Mouse (Mus musculus) effector memory CD4-positive, alpha-beta T cell, adult 7 months (primary cell): ENCODE results near the gene Olfr666. TPM values are rescaled to one million over a fixed set of nuclear protein-coding genes. Genes with fewer than 3 reads are reported as not detected.

ENCODE experiments used
- polyA plus RNA-seq: library from polyadenylated mRNA; unstranded; fragments of 100-300 nt; shearing (Covaris generic); gene quantifications from one replicate; pipeline ENCODE4 v1.2.1, GENCODE M21; 2017

Gene Olfr666
- polyA plus RNA-seq: not detected

GRCm38 (mm10) chr7:104895852-104896251, at the start of gene Olfr666:
Gene Olfr666, minus strand, starts transcription at chr7:104895952.

GRCm38 (mm10) chr7:104933940-104934339, 38.2 kb upstream of the Olfr666 start, which contains the start of gene Olfr669:
Gene Olfr669, plus strand, starts transcription at chr7:104934240.

GRCm38 (mm10) chr7:104927957-104928356, 32.2 kb upstream of the Olfr666 start, which contains the start of gene Olfr668:
Gene Olfr668, minus strand, starts transcription at chr7:104928057.

GRCm38 (mm10) chr7:104921382-104921781, 25.6 kb upstream of the Olfr666 start, which contains the start of gene Olfr667:
Gene Olfr667, minus strand, starts transcription at chr7:104921482.

GRCm38 (mm10) chr7:104877731-104878130, 18.0 kb downstream of the Olfr666 start, which contains the start of gene Olfr665:
Gene Olfr665, plus strand, starts transcription at chr7:104878031.

GRCm38 (mm10) chr7:104856709-104857108, 39.0 kb downstream of the Olfr666 start, which contains the start of gene Usp17la:
Gene Usp17la, plus strand, starts transcription at chr7:104857009.

GRCm38 (mm10) chr7:104842503-104842902, 53.2 kb downstream of the Olfr666 start, which contains the start of gene Usp17lb:
Gene Usp17lb, minus strand, starts transcription at chr7:104842603.

Other genes with a start within 250 kb of the Olfr666 start
- 0.22 TPM for gene Olfr658, start 248.6 kb downstream of the Olfr666 start, polyA plus RNA-seq
- gene Olfr659, start 229.2 kb downstream of the Olfr666 start, polyA plus RNA-seq: 0.30 TPM
- not detected for gene Olfr661, start 209.5 kb downstream of the Olfr666 start, polyA plus RNA-seq
- gene Usp17le, start 118.5 kb downstream of the Olfr666 start, polyA plus RNA-seq: not detected
- gene Usp17lb, start 53.3 kb downstream of the Olfr666 start, polyA plus RNA-seq: not detected
- not detected for gene Usp17la, start 38.9 kb downstream of the Olfr666 start, polyA plus RNA-seq
- gene Olfr665, start 17.9 kb downstream of the Olfr666 start, polyA plus RNA-seq: not detected
- gene Olfr667, start 25.5 kb upstream of the Olfr666 start, polyA plus RNA-seq: not detected
- not detected for gene Olfr668, start 32.1 kb upstream of the Olfr666 start, polyA plus RNA-seq
- not detected for gene Olfr669, start 38.3 kb upstream of the Olfr666 start, polyA plus RNA-seq
- not detected for gene Olfr670, start 66.7 kb upstream of the Olfr666 start, polyA plus RNA-seq
- gene Olfr671, start 83.2 kb upstream of the Olfr666 start, polyA plus RNA-seq: 0.34 TPM
- not detected for gene Olfr672, start 106.1 kb upstream of the Olfr666 start, polyA plus RNA-seq
- not detected for gene Olfr675, start 132.5 kb upstream of the Olfr666 start, polyA plus RNA-seq
- gene Olfr676, start 136.7 kb upstream of the Olfr666 start, polyA plus RNA-seq: not detected
- not detected for gene Olfr677, start 155.4 kb upstream of the Olfr666 start, polyA plus RNA-seq
- gene Olfr678, start 168.5 kb upstream of the Olfr666 start, polyA plus RNA-seq: not detected
- not detected for gene Olfr679, start 185.3 kb upstream of the Olfr666 start, polyA plus RNA-seq
- gene Olfr680-ps1, start 196.9 kb upstream of the Olfr666 start, polyA plus RNA-seq: not detected
- gene Olfr681, start 220.9 kb upstream of the Olfr666 start, polyA plus RNA-seq: not detected